Mouse (Mus musculus) brain, adult 2 months (tissue): Measurements from ENCODE around the gene Olfr315.
"Not testable (repeated sequence)": the region's sequence is repeated elsewhere in the genome, so short reads cannot be mapped to it uniquely, and the experiment has no call there.

Source experiments
- DNase-seq: peaks from one replicate; pipeline ENCODE4 v3.0.0; 2011; ENCODE audit warnings: low read depth, low spot score

Olfr315 gene

DNA sequence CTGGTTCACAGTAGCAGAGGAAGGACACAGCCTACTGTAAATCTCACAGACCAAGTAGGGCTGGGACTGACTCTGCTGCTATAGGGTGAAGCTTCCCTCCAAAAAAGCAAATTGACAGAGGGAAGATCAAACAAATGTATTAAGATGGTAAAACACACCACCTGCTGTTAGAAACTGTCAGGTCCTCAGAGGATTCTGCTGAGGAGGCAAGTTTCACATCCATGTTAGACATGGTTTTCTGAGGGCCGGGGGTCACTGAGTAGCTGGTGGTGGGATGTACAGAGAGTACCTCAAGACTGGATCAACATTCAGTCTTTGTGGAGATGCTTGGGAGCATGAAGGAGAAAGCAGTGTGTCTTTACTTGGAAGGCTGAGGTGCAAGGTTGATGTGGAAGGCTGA, 42.7 kb downstream of the Olfr315 start:
- no peak for DNase-seq

DNA sequence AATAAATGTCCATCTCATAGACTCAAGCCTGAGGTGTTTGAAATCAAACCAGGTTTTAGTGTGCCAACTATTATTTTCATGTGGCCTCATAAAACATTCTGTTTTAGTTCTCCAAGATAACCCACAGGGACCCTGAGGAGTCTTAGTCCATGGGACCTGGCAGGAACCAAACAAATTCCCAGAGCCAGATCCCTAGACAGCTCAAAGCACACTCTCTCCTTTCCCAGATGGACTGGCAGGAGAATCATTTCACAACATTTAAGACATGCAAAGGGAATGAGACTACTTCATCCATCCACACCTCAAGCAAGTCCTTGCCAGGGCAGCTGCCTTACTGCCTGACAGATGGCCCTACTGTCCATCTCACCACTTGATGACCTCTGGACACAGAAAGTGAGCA, 55.9 kb downstream of the Olfr315 start, which contains the start of gene Olfr312:
Gene Olfr312, plus strand, starts transcription at position 301 of the 400 bp plus-strand sequence.
- not testable (repeated sequence) for DNase-seq

GRCm38 (mm10) chr11:58829764-58830163, 56.8 kb downstream of the Olfr315 start:
- DNase-seq = no peak
